Mouse (Mus musculus) myocyte (in vitro differentiated cells): Measurements from ENCODE around the gene Lsm4.
A peak's percentile ranks its signal among the peaks of the same experiment; 100 is the strongest.

ENCODE experiments used
- E2F4 ChIP-seq: IDR thresholded peaks from one replicate; pipeline ENCODE4 v1.6.1; 2011; ENCODE audit warnings: mild to moderate bottlenecking, control low read depth, moderate library complexity; ENCODE audit not compliant: insufficient read depth
- MAX ChIP-seq: IDR thresholded peaks from one replicate; pipeline ENCODE4 v1.6.1; 2011; ENCODE audit warnings: low read depth, mild to moderate bottlenecking, control low read depth
- MYOD1 ChIP-seq, 3 experiments: IDR thresholded peaks; one replicate each; pipeline ENCODE4 v1.6.1; 2011; ENCODE audit warnings: control low read depth in 2 of 3, low read depth in 2 of 3, mild to moderate bottlenecking in 2 of 3, moderate library complexity in 1 of 3; ENCODE audit not compliant: insufficient read length in 2 of 3, control insufficient read depth in 1 of 3
- MYOG ChIP-seq, 3 experiments: IDR thresholded peaks; one replicate each; pipeline ENCODE4 v1.6.1; 2011; ENCODE audit warnings: control low read depth in 2 of 3, low read depth in 2 of 3, mild to moderate bottlenecking in 2 of 3; ENCODE audit not compliant: insufficient read length in 2 of 3, control insufficient read depth in 1 of 3, insufficient read depth in 1 of 3
- POLR2A ChIP-seq: IDR thresholded peaks from one replicate; pipeline ENCODE4 v1.6.1; 2011; ENCODE audit warnings: low read depth, mild to moderate bottlenecking, control low read depth, moderate library complexity; ENCODE audit not compliant: insufficient read length
- SRF ChIP-seq: IDR thresholded peaks from one replicate; pipeline ENCODE4 v1.6.1; 2011; ENCODE audit warnings: low read depth; ENCODE audit not compliant: control insufficient read depth, insufficient read length
- TCF12 ChIP-seq: IDR thresholded peaks from one replicate; pipeline ENCODE4 v1.6.1; 2011; ENCODE audit warnings: mild to moderate bottlenecking, control low read depth; ENCODE audit not compliant: poor library complexity, insufficient read depth, severe bottlenecking
- USF1 ChIP-seq: IDR thresholded peaks from one replicate; pipeline ENCODE4 v1.6.1; 2011; ENCODE audit warnings: low read depth, mild to moderate bottlenecking, control low read depth, moderate library complexity

GRCm38 (mm10) chr8:70643019-70643418, 30.0 kb upstream of the Lsm4 start:
- TF ChIP-seq POLR2A (no peak), E2F4 (no peak), MAX (no peak), USF1 (peak; percentile 17), TCF12 (no peak), MYOD1 (IDR thresholded peaks at IDR 0.05; ENCODE audit: control insufficient read depth in 1 of 3, insufficient read length in 2 of 3, low read depth in 2 of 3) (peak in 2 of 3 experiments; percentile 16 to 38), SRF (no peak), MYOG (IDR thresholded peaks at IDR 0.05; ENCODE audit: control insufficient read depth in 1 of 3, insufficient read depth in 1 of 3, insufficient read length in 2 of 3, low read depth in 2 of 3) (peak in 1 of 3 experiments; percentile 56)
